Mouse (Mus musculus): ENCODE data around the gene Stip1. TPM values are rescaled to one million over a fixed set of nuclear protein-coding genes. Genes with fewer than 3 reads are reported as not detected.

The Stip1 gene
- polyA plus RNA-seq, 1 experiment = 215 TPM

DNA sequence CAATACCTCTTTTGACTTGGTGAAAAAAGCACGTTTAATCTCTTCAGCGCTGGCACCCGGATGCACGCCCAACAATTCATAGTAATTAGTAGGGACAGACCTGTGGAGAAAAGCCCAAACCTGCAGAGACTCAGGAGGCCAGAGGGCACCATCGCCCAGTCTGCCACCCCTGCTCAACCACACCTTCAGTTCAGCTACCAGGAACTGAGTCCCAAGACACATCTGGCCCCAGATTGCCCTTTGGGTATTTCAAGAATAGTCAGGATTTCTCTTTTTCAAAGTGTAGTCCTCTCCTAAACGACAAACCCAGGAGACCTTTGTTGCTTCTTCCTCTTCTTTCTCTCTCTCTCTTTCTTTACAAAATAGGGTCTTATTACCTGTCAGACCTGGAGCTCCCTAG is 49.1 kb downstream of the Stip1 start:
- no peaks in the 10 kb centered on the region for H3K27me3 ChIP-seq (ENCODE audit: control insufficient read depth, insufficient read depth, low read length)
- TF ChIP-seq POLR2A (IDR thresholded peaks at IDR 0.05; ENCODE audit: borderline replicate concordance, insufficient read depth, low read length) = no peak
- no peak for TF ChIP-seq CTCF (IDR thresholded peaks at IDR 0.05; ENCODE audit: borderline replicate concordance, insufficient read depth, low read depth, low read length)
- DNase-seq = peak; percentile 11 to 16
- WGBS = 90% methylated on average over 6 of the region's 6 CpGs
- peaks cover 12% of the 10 kb centered on the region for H3K4me1 ChIP-seq (ENCODE audit: control insufficient read depth, insufficient read depth, low read length)
- H3K27ac ChIP-seq (ENCODE audit: insufficient read depth, low read length) = no peak overlapping the region
- H3K4me3 ChIP-seq (replicated peaks; ENCODE audit: insufficient read depth, low read depth, low read length) = no peak overlapping the region

DNA sequence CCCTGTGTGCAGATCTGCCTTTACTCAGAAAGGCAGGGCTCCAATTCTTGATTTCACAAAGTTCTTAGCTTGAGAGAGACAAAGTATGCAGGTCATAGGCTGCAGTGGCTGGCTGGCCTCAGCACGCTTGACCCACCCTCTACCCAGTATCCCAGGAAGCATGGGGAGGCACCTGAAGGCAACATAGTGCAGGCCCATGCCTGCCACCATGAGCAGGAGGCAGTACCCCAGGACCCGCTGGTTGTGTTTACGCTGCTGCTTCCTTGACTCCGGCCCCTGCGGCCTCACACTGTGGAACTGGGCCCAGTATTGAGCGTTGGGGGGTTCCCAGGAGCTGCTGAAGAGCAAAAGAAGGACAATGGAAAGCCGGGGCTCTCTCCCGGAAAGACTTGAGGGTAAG is 50.5 kb downstream of the Stip1 start:
- DNase-seq = peak in 1 of 2 experiments; percentile 18
- Histone ChIP-seq H3K4me1 (ENCODE audit: control insufficient read depth, insufficient read depth, low read length) (peaks cover 7% of the 10 kb centered on the region), H3K27ac (ENCODE audit: insufficient read depth, low read length) (no peak overlapping the region), H3K4me3 (replicated peaks; ENCODE audit: insufficient read depth, low read depth, low read length) (no peak overlapping the region), H3K27me3 (ENCODE audit: control insufficient read depth, insufficient read depth, low read length) (no peaks in the 10 kb centered on the region)
- 83% methylated on average over 8 of the region's 8 CpGs for WGBS
- TF ChIP-seq CTCF (IDR thresholded peaks at IDR 0.05; ENCODE audit: borderline replicate concordance, insufficient read depth, low read depth, low read length) (no peak), POLR2A (IDR thresholded peaks at IDR 0.05; ENCODE audit: borderline replicate concordance, insufficient read depth, low read length) (no peak)

DNA sequence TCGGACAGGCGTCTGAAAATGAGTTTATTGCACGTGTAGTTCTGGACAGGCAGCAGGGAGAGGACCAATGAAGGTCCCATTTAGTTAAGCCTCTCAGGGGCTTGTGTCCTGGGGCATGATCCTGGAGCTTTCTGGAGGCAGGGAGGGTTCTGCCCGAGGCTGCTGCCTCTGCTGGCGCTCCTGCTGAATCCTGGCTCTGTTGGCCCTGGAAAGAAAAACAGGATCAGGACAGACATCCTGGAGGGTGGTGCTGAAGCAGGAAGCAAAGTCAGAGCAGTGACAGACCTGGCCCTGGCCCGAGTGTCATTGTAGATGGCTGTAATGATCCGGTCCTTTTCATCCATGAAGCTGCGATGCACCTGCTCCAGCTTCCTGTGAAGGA is 51.9 kb downstream of the Stip1 start:
- Histone ChIP-seq H3K27me3 (ENCODE audit: control insufficient read depth, insufficient read depth, low read length) (no peaks in the 10 kb centered on the region), H3K4me3 (replicated peaks; ENCODE audit: insufficient read depth, low read depth, low read length) (peak overlapping the region; percentile 76), H3K27ac (ENCODE audit: insufficient read depth, low read length) (peak overlapping the region; percentile 54), H3K4me1 (ENCODE audit: control insufficient read depth, insufficient read depth, low read length) (peaks cover 5% of the 10 kb centered on the region)
- TF ChIP-seq CTCF (IDR thresholded peaks at IDR 0.05; ENCODE audit: borderline replicate concordance, insufficient read depth, low read depth, low read length) = no peak
- no peak for TF ChIP-seq POLR2A (IDR thresholded peaks at IDR 0.05; ENCODE audit: borderline replicate concordance, insufficient read depth, low read length)
- DNase-seq = no peak
- WGBS = 1% methylated on average over 8 of the region's 8 CpGs

DNA sequence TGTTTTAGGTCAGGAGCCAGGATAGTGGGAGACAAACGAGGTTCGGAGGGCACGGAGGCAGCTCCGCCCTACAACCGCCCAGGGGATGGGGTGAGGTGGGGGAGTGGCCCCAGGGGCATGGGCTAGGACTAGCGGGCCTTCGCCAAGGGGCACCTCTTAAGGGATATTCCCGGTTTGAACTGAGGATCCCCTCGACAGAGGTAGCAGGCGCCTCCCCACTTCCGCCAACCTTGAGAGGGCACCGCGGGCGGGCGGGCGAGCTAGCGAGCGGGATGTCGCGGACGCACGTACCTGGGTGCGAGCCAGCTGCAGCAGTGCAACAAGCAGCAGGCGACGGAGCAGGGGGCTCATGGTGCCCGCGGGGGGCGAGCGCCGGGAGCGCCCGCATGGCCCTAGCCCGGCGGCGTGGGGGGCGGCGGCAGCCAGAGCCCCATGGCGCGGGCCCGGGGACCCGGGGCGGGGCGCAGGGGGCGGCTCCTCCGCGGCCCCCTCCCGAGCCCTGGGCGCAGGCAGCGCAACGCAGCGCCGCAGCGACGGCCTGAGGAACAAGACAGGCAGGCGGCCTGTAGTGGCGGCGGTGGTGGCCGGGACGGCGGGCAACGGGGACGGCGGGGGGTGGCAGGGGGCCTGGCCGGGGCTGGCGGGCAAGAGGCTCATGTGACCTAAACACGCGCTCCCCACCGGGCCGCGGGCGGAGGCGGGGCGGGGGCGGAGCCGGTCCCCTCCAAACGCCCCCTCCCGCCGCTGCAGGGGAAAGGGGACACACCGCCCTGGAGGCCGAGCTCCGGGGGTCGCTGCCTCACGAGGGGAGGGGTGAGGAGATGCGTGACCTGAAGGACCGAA is 52.5 kb downstream of the Stip1 start, which contains the start of gene Vegfb:
Gene Vegfb (minus strand): TSS at position 591 of the 843 bp plus-strand sequence.
- TF ChIP-seq CTCF (IDR thresholded peaks at IDR 0.05; ENCODE audit: borderline replicate concordance, insufficient read depth, low read depth, low read length) = no peak
- no peak for TF ChIP-seq POLR2A (IDR thresholded peaks at IDR 0.05; ENCODE audit: borderline replicate concordance, insufficient read depth, low read length)
- no peaks in the 10 kb centered on the region for H3K27me3 ChIP-seq (ENCODE audit: control insufficient read depth, insufficient read depth, low read length)
- WGBS = under 1% methylated on average over 79 of the region's 85 CpGs
- DNase-seq = peak; percentile 75 to 81
- H3K4me1 ChIP-seq (ENCODE audit: control insufficient read depth, insufficient read depth, low read length) = peaks cover 4% of the 10 kb centered on the region; the same call in 1 of the 2 replicates
- H3K4me3 ChIP-seq (replicated peaks; ENCODE audit: insufficient read depth, low read depth, low read length) = peak within 1 kb of the TSS; percentile 76
- H3K27ac ChIP-seq (ENCODE audit: insufficient read depth, low read length) = peak within 1 kb of the TSS; percentile 66

DNA sequence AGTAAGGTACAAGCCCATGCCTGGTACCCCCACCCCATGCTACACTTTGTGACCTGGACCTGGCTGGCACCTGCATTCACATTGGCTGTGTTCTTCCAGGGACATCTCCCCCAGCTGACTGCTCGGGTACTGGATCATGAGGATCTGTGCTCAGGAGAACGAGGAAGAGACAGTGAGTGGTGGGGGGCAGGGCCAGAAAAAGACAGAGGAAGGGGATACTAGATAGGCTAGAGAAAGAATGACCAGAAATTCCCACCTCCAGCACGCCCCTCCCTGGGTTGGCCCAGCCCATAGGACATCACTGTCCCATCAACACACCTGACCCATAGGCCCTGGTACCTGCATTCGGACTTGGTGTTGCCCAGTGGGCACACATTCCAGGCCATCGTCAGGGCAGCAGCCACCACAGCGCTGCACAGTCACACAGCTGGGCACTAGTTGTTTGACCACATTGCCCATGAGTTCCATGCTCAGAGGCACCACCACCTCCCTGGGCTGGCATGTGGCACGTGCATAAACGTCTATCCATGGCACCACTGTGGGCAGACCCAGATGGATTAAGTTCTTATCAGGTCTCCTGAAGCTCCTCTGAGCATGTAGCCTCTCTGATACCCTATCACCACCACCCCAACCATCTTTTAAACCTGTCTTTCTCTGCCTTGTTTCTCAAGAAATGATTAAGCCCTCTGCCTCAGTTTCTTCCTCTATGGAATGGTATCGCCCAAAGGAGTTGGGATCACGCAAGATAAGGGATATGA is 53.6 kb downstream of the Stip1 start:
- WGBS = 76% methylated on average over 10 of the region's 10 CpGs

DNA sequence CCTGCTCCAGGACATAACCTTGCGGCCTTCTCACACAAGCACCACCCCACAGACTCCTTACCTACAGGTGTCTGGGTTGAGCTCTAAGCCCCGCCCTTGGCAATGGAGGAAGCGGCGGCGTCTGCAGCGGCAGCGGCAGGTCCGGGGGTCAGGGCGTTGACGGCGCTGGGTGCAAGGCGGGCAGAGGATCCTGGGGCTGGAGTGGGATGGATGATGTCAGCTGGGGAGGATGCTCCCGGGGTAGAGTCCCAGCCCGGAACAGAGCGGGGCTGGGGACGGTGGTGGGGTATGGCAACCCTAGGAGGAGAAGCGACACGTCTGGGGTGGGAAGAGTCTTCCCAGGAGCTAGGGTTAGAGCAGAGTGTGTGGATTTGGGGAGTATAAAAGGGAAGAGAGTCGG is 54.5 kb downstream of the Stip1 start:
- WGBS = 87% methylated on average over 19 of the region's 19 CpGs
- Histone ChIP-seq H3K27ac (ENCODE audit: insufficient read depth, low read length) (no peak overlapping the region), H3K27me3 (ENCODE audit: control insufficient read depth, insufficient read depth, low read length) (no peaks in the 10 kb centered on the region), H3K4me1 (ENCODE audit: control insufficient read depth, insufficient read depth, low read length) (peaks cover 6% of the 10 kb centered on the region), H3K4me3 (replicated peaks; ENCODE audit: insufficient read depth, low read depth, low read length) (no peak overlapping the region)
- DNase-seq = peak in 1 of 2 experiments; percentile 26
- TF ChIP-seq CTCF (IDR thresholded peaks at IDR 0.05; ENCODE audit: borderline replicate concordance, insufficient read depth, low read depth, low read length) (no peak), POLR2A (IDR thresholded peaks at IDR 0.05; ENCODE audit: borderline replicate concordance, insufficient read depth, low read length) (no peak)

More for the DNA sequence above, 53.6 kb downstream of the Stip1 start:
- no peak overlapping the region for H3K27ac ChIP-seq (ENCODE audit: insufficient read depth, low read length)
- TF ChIP-seq POLR2A (IDR thresholded peaks at IDR 0.05; ENCODE audit: borderline replicate concordance, insufficient read depth, low read length) (no peak), CTCF (IDR thresholded peaks at IDR 0.05; ENCODE audit: borderline replicate concordance, insufficient read depth, low read depth, low read length) (no peak)
- DNase-seq = peak in 1 of 2 experiments; percentile 28
- no peak overlapping the region for H3K4me3 ChIP-seq (replicated peaks; ENCODE audit: insufficient read depth, low read depth, low read length)
- peaks cover 6% of the 10 kb centered on the region for H3K4me1 ChIP-seq (ENCODE audit: control insufficient read depth, insufficient read depth, low read length)
- H3K27me3 ChIP-seq (ENCODE audit: control insufficient read depth, insufficient read depth, low read length) = no peaks in the 10 kb centered on the region

DNA sequence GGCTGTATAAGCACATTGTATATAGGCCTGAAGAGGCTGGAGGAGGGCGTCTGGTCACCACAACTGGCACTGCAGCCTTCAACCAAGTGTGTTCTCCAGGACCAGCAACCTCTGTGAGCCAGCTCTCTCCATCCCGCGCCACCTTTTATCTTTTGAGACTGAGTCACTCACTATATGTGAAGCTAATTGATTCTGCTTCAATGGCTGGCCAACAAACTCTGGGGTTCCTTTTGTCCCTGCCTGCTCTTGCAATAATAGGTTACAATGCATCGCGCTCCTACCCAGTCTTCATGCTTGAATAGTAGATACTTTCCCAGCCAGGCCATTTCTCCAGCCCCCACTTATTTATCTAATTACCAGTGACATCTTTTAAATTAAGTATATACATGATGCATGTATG is 56.1 kb downstream of the Stip1 start:
- DNase-seq = no peak
- Histone ChIP-seq H3K4me1 (ENCODE audit: control insufficient read depth, insufficient read depth, low read length) (peaks cover 10% of the 10 kb centered on the region), H3K27ac (ENCODE audit: insufficient read depth, low read length) (no peak overlapping the region), H3K27me3 (ENCODE audit: control insufficient read depth, insufficient read depth, low read length) (no peaks in the 10 kb centered on the region), H3K4me3 (replicated peaks; ENCODE audit: insufficient read depth, low read depth, low read length) (no peak overlapping the region)
- 47% methylated on average over 5 of the region's 5 CpGs for WGBS
- TF ChIP-seq CTCF (IDR thresholded peaks at IDR 0.05; ENCODE audit: borderline replicate concordance, insufficient read depth, low read depth, low read length) (no peak), POLR2A (IDR thresholded peaks at IDR 0.05; ENCODE audit: borderline replicate concordance, insufficient read depth, low read length) (no peak)
